Mouse (Mus musculus) erythroblast, adult 5-6 weeks (primary cell): ENCODE data around the gene Nfatc2. TPM values are rescaled to one million over a fixed set of nuclear protein-coding genes. Genes with fewer than 3 reads are reported as not detected.

Experiments used
- ATAC-seq: replicated peaks from 2 replicates; pipeline ENCODE4 v1.8.0; 2016; ENCODE audit warnings: moderate number of reproducible peaks, mild to moderate bottlenecking, moderate TSS enrichment, inconsistent platforms; ENCODE audit not compliant: poor library complexity, low FRiP score, severe bottlenecking
- total RNA-seq, 2 experiments: library from RNA; stranded (forward) in 1 of 2; stranded (reverse) in 1 of 2; fragments of 150-400 nt in 1 of 2; fragments of 200-764, 138-1000 nt in 1 of 2; gene quantifications; 2 replicates each; pipeline versions ENCODE4 v1.2.3 to v1.2.4; 2015 to 2017; ENCODE audit warnings: low replicate concordance in 2 of 2

The Nfatc2 gene
- total RNA-seq, 2 experiments from 2014 or later, result 0.43 to 6.5 TPM

GRCm38 (mm10) chr2:168583084-168583483, 18.4 kb downstream of the Nfatc2 start:
- ATAC-seq, result no peak

- no peak for ATAC-seq
Observed at GRCm38 (mm10) chr2:168581207-168581854, 20.1 kb downstream of the Nfatc2 start.

DNA sequence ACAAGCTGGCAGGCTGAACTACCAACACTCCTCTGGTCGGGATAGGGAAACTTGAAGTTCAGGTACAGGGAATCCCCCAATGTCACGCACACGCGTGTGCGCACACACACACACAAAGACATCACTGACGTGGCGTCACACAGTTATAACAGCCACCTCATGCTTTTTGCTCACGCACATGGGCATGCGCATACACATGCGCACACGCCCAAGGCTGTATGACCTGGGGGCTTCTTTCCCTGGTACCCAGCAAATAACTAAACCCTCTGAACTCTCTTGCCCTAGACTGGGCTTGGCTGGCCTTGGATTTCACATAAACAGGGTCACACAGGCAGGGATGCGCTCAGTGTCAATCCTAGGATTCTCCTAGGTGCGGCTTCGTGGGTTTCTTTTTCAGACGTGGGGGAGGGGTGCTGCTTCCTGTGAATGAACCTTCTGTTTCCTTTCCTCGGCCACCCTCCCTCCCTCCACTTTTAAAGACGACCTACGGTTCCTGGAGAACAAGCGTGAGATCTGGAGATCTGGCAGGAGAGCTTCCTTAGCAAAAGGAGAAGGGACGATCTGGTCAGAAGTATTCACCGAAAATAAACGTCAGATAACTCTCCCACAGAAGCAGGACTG, 21.1 kb downstream of the Nfatc2 start:
- no peak for ATAC-seq

DNA sequence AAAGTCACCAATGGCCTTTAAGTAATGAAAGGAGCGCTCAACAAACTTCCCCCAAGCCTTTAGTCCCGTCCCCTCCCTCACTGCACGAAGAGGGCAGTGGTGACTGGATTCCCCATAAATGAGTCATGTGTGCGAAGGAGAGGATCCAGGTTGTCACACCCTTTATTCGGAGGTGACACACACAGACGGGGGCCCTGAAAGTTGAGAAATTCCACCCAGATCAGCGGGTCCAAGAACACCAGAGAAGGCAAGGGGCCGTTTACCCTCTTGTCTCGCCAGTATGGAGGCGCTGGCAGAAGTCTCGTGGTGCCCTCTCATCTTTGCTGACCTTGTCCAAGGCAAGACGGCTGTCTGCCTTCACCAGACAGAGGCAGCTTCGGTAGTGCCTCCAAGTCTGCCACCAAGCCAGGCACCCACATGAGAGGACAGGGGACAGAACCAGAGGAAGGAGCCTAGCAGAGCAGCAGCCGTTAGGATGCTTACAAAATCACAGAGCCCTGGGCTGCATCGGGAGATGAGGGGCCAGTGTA, 21.8 kb downstream of the Nfatc2 start:
- ATAC-seq, result no peak

- ATAC-seq, result no peak
Observed at GRCm38 (mm10) chr2:168579109-168579508, 22.3 kb downstream of the Nfatc2 start.

DNA sequence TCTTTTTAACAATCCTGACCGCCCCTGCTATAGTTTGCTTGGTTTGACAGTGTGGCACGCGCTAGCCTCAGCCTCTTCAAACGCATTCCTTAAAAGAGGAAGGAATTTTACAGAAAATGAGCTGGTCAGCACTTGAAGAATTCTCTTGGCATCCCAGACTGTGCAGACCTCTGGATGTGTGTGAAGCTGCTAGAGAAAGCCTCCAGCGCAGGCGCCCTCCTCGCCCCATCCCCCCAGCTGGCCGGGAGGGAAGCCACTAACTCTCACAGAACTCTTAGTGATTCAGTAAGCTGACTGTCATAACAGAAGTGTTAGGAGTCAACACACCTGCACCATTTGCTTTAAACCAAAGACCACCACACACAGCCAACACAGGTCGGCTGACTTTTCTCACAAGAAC, 23.3 kb downstream of the Nfatc2 start:
- ATAC-seq, result no peak

- ATAC-seq, result no peak
Observed at GRCm38 (mm10) chr2:168577381-168577780, 24.1 kb downstream of the Nfatc2 start.

- ATAC-seq, result no peak
Observed at GRCm38 (mm10) chr2:168575834-168576233, 25.6 kb downstream of the Nfatc2 start.

DNA sequence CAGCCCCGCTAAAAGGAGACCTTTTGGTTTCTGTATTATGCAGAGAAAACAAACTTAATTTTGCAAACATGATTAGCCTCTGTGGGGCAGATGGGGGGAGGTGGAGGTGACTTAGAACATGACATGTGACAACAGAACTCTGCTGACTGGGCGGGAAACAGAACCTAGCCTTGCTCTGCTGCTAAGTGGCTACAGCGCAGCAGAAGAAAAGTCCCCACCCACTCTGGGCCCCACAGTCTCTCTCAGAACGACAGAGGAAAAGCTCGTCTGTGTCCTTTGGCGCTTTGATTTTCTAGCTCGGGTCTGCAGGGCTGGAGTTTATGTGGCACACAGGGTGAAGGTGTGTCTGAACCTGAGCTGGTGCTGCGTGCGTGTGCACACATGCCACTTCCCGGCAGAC, 26.5 kb downstream of the Nfatc2 start:
- no peak for ATAC-seq

GRCm38 (mm10) chr2:168573866-168574265, 27.6 kb downstream of the Nfatc2 start:
- ATAC-seq, result no peak

- no peak for ATAC-seq
Observed at GRCm38 (mm10) chr2:168571241-168571640, 30.2 kb downstream of the Nfatc2 start.

DNA sequence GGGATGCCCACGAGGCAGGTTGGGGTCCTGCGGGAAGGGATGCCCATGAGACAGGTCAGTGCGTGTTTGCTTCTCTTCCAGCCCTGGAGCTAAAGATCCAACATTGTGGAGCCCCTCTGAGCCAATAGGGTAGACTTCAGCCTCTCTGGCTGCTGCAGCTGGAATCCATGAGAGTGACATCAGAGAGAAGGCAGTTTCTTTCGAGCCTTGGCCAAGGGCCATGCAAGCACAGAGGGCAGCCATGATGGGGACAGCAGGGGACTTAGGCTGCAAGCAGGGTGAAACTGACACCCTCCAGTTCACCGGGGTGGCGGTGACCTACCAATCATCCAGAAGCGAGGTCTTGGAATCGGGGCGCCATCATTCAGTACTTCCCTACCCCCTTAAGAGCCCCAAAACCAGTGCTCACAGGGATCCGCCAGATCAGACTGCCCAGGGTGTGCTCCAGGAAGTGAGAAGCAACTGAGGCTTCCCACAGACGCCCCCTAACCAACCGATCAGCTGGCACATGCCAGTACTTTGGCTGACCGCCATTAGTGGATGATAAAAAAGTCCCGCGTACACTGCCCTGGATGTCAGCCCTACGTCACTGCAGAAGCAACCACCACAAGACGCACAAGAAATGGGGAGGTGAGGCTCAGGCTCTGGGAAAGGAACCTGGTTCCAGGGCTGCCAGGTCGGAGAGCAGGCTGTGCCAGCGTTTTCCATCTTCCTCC, 35.8 kb downstream of the Nfatc2 start:
- ATAC-seq, result no peak

GRCm38 (mm10) chr2:168563184-168563583, 38.3 kb downstream of the Nfatc2 start:
- ATAC-seq, result no peak

GRCm38 (mm10) chr2:168557035-168557434, 44.4 kb downstream of the Nfatc2 start:
- no peak for ATAC-seq

GRCm38 (mm10) chr2:168555897-168556670, 45.4 kb downstream of the Nfatc2 start:
- no peak for ATAC-seq

DNA sequence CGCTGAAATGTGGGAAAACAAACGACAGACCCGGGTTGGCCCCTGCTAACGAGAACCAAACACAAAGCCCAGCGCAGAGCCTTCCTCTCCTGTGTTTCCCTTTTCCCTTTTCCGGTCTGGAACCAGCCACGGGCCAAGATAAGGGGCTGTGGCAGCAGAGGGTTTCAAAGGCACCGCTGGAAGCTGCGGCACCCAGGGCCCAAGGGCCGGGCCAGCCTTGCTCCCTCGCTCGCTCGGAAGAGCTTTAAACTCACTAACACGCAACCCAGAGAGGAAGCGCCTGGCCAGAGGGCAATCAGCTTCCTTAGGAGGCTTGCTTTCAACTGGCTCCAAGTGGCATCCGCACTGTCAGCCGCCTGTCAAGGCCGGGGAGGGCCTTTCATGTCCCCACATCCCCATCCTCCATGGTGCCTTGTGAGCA, 47.9 kb downstream of the Nfatc2 start:
- no peak for ATAC-seq

DNA sequence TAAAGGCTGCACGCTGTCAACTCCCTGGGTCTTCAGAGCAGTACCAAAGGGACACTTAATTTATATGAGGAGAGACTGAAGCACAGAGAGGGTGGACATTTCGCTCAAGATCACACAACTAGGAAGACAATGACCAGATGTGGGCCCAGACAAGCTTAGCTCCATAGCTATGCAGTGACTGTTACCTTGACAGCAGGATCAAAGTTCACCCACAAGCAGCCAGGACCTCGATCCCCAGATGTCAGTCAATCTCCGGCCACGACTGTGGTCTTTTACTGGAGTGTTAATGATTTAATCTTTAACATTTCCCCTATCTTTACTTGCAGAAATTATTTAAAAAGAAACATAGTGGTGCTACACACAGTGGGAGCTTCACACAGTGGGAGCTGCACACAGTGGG, 49.1 kb downstream of the Nfatc2 start:
- ATAC-seq, result no peak

GRCm38 (mm10) chr2:168551218-168551617, 50.2 kb downstream of the Nfatc2 start:
- ATAC-seq, result no peak

DNA sequence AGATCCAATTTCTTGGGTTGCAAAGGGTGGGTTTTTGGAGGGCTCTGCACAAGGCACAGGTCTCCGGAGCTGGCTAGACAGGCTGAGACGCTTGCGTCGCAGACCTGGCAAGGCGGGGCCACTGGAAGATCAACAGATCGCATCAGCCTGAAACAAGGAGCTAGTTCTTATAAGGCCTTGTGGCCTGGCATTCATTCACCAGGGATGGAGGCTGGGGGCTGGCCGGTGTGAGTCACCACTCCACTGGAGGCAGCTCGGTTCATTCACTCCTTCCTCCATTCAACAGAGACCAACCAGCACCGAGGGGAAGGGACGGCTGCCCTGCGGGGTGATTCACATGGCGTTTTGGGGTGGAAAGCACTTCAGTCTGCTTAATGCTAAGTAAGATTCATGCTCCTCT, 52.1 kb downstream of the Nfatc2 start:
- ATAC-seq, result no peak

DNA sequence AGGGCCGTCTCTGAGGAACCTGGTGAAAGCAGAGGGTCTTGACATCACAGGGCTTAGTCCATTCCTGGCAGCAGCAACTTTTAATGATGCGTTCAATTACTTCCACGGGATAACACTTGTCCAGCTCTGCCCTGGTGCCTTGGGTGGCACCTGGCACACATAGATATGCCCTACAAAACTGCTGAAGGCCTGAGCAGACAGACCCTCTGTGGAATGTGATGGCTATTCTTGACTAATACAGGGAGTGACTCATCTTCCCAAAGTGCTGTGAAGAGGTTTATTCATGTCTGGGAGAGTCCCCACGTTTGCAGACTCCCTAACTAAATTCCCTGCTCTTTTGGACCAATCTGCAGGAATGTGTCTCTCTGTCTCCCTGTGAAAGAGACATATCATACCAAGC, 53.4 kb downstream of the Nfatc2 start:
- ATAC-seq, result no peak
